Comparison of ENCODE assay signal across 8 mouse cellular contexts in genomic region chr3:31096155-31097101, GRCm38 (mm10). TPM values are rescaled to one million over a fixed set of nuclear protein-coding genes. Genes with fewer than 3 reads are reported as not detected.
DNase-seq lines count a peak whose midpoint lies in the region; TF ChIP-seq lines count a peak whose summit lies in the region.

No protein-coding gene starts in this region.

- TF ChIP-seq POLR2A in kidney, adult 2 months (IDR thresholded peaks at IDR 0.05; ENCODE audit: low read depth, low read length), result no peak

- H3K4me3 ChIP-seq in kidney, adult 2 months (ENCODE audit: insufficient read depth, low read depth, low read length), result peak overlapping the region; percentile 74
- peak overlapping the region; percentile 100 for H3K4me3 ChIP-seq in hindbrain, embryonic 10.5 days
- peak overlapping the region; percentile 98 for H3K4me3 ChIP-seq in midbrain, embryonic 10.5 days

- no peak for TF ChIP-seq CTCF in kidney, adult 2 months (conservative IDR thresholded peaks at IDR 0.05; ENCODE audit: insufficient read depth, insufficient read length, low read depth, low read length)

- no peaks in the 10 kb centered on the region for H3K9me3 ChIP-seq in hindbrain, embryonic 10.5 days
- no peaks in the 10 kb centered on the region for H3K9me3 ChIP-seq in midbrain, embryonic 10.5 days (replicated peaks)

- H3K27ac ChIP-seq in kidney, adult 2 months (ENCODE audit: insufficient read depth, low read depth, low read length), result peak overlapping the region; percentile 79
- peak overlapping the region; percentile 99 for H3K27ac ChIP-seq in hindbrain, embryonic 10.5 days
- peak overlapping the region; percentile 100 for H3K27ac ChIP-seq in midbrain, embryonic 10.5 days (replicated peaks)

- peak; percentile 38 for DNase-seq in kidney, adult 2 months
- DNase-seq in kidney, adult 8-10 months, result no peak
- peak; percentile 63 for DNase-seq in NIH3T3 (ENCODE audit: low read depth)
- no peak for DNase-seq in hindbrain, embryonic 10.5 days (ENCODE audit: low spot score)
- DNase-seq in midbrain, embryonic 10.5 days (ENCODE audit: low spot score), result no peak
- DNase-seq in left cerebral cortex, adult 11 months (ENCODE audit: low spot score), result no peak
- no peak for DNase-seq in frontal cortex, adult 2 months (ENCODE audit: extremely low spot score in 1 of 2, low spot score in 1 of 2)
- DNase-seq in thymus, postnatal 14 days, result no peak

- 33% methylated on average over 10 of the region's 10 CpGs for WGBS in kidney, adult 2 months
- 43% methylated on average over 10 of the region's 10 CpGs for WGBS in hindbrain, embryonic 10.5 days
- WGBS in midbrain, embryonic 10.5 days, result 42% methylated on average over 10 of the region's 10 CpGs

- peaks cover 8% of the 10 kb centered on the region; the same call in 1 of the 2 replicates for H3K4me1 ChIP-seq in kidney, adult 2 months (ENCODE audit: control insufficient read depth, insufficient read depth, low read length)
- peaks cover 72% of the 10 kb centered on the region for H3K4me1 ChIP-seq in hindbrain, embryonic 10.5 days (replicated peaks)
- H3K4me1 ChIP-seq in midbrain, embryonic 10.5 days, result peaks cover 71% of the 10 kb centered on the region

- H3K27me3 ChIP-seq in kidney, adult 2 months (replicated peaks; ENCODE audit: control insufficient read depth, insufficient read depth, low read length), result no peaks in the 10 kb centered on the region
- H3K27me3 ChIP-seq in hindbrain, embryonic 10.5 days (ENCODE audit: insufficient read depth, poor library complexity, severe bottlenecking), result 0 out of 2 replicates have a peak, but pooled peaks cover 2% of the 10 kb centered on the region
- H3K27me3 ChIP-seq in midbrain, embryonic 10.5 days (ENCODE audit: low read depth, poor library complexity, severe bottlenecking), result peaks cover 7% of the 10 kb centered on the region

- no peaks in the 10 kb centered on the region; the same call in 1 of the 2 replicates for H3K36me3 ChIP-seq in kidney, adult 2 months (ENCODE audit: control insufficient read depth, insufficient read depth, low read length)
- H3K36me3 ChIP-seq in hindbrain, embryonic 10.5 days, result peaks cover 23% of the 10 kb centered on the region
- peaks cover 26% of the 10 kb centered on the region for H3K36me3 ChIP-seq in midbrain, embryonic 10.5 days

RNA-seq across cellular contexts. Expression of gene Skil, which starts 1.6 kb away (rescaled TPM):
- polyA plus RNA-seq in kidney, adult 2 months (2012; rRNA removed), result 5.8 and 7.7 TPM in 2 replicates
- polyA plus RNA-seq in hindbrain, embryonic 10.5 days (2016; fragmentation: Nextera tagmentation; extraction: Ambion mirVana), result 34.4 and 37.3 TPM in 2 replicates
- polyA plus RNA-seq in midbrain, embryonic 10.5 days (2016; fragmentation: Nextera tagmentation; extraction: Ambion mirVana), result 30.6 and 39.9 TPM in 2 replicates
- 19.8 and 20.0 TPM in 2 replicates for polyA plus RNA-seq in frontal cortex, adult 2 months (2012; rRNA removed)

RNA-seq across cellular contexts. Expression of gene Cldn11, which starts 53.3 kb away (rescaled TPM):
- polyA plus RNA-seq in kidney, adult 2 months (2012; rRNA removed), result 2.8 and 6.0 TPM in 2 replicates
- polyA plus RNA-seq in hindbrain, embryonic 10.5 days (2016; fragmentation: Nextera tagmentation; extraction: Ambion mirVana), result 8.2 and 9.6 TPM in 2 replicates
- 7.6 and 8.4 TPM in 2 replicates for polyA plus RNA-seq in midbrain, embryonic 10.5 days (2016; fragmentation: Nextera tagmentation; extraction: Ambion mirVana)
- 135 and 164 TPM in 2 replicates for polyA plus RNA-seq in frontal cortex, adult 2 months (2012; rRNA removed)

Comparison
In these comparisons a context has a peak if more than half of its experiments do, and no peak if none do; other contexts are left out.
1. DNase-seq: peak in kidney, adult 2 months (single experiment) and NIH3T3 (single experiment); none in kidney, adult 8-10 months (0 of 2), hindbrain, embryonic 10.5 days (single experiment), midbrain, embryonic 10.5 days (single experiment), left cerebral cortex, adult 11 months (single experiment), frontal cortex, adult 2 months (0 of 2) and thymus, postnatal 14 days (single experiment).
2. RNA of gene Cldn11, which starts 53.3 kb away (polyA plus RNA-seq): 135 to 164 TPM in frontal cortex, adult 2 months; 8.2 to 9.6 TPM in hindbrain, embryonic 10.5 days, 7.6 to 8.4 TPM in midbrain, embryonic 10.5 days and 2.8 to 6.0 TPM in kidney, adult 2 months; every median in the first group is over 10 times any median in the second.
3. Peak in every context shown above with its lines, with median percentiles within 50 percentile points of each other: H3K27ac ChIP-seq and H3K4me3 ChIP-seq.